Mouse (Mus musculus): Measurements from ENCODE around the gene Mypop. TPM values are rescaled to one million over a fixed set of nuclear protein-coding genes. Genes with fewer than 3 reads are reported as not detected.

Mypop gene
- polyA plus RNA-seq, 1 experiment: 35.6 TPM

GRCm38 (mm10) chr7:18991660-18992293 is 732 bp downstream of the Mypop start:
- H3K4me1 ChIP-seq (ENCODE audit: control insufficient read depth, insufficient read depth, low read length): peaks cover 22% of the 10 kb centered on the region
- H3K4me3 ChIP-seq (ENCODE audit: control insufficient read depth, low read depth, low read length): peak overlapping the region; percentile 90
- H3K27me3 ChIP-seq (ENCODE audit: control insufficient read depth, insufficient read depth, low read length): no peaks in the 10 kb centered on the region
- no peak; the same call in 1 of the 2 replicates for TF ChIP-seq POLR2A (IDR thresholded peaks at IDR 0.05; ENCODE audit: control insufficient read depth, low read depth, low read length)
- no peak for TF ChIP-seq CTCF (IDR thresholded peaks at IDR 0.05; ENCODE audit: control insufficient read depth, insufficient read depth, insufficient replicate concordance, low read depth, low read length)
- peak overlapping the region; percentile 78 for H3K27ac ChIP-seq (ENCODE audit: control insufficient read depth, insufficient read depth, low read depth, low read length)
- H3K36me3 ChIP-seq (ENCODE audit: control insufficient read depth, insufficient read depth, low read length): no peaks in the 10 kb centered on the region

GRCm38 (mm10) chr7:18992294-18992675 is 1.2 kb downstream of the Mypop start:
- Histone ChIP-seq H3K36me3 (ENCODE audit: control insufficient read depth, insufficient read depth, low read length) (no peaks in the 10 kb centered on the region), H3K27ac (ENCODE audit: control insufficient read depth, insufficient read depth, low read depth, low read length) (peak overlapping the region; percentile 78), H3K4me1 (ENCODE audit: control insufficient read depth, insufficient read depth, low read length) (peaks cover 22% of the 10 kb centered on the region), H3K27me3 (ENCODE audit: control insufficient read depth, insufficient read depth, low read length) (no peaks in the 10 kb centered on the region), H3K4me3 (ENCODE audit: control insufficient read depth, low read depth, low read length) (peak overlapping the region; percentile 90)
- TF ChIP-seq CTCF (IDR thresholded peaks at IDR 0.05; ENCODE audit: control insufficient read depth, insufficient read depth, insufficient replicate concordance, low read depth, low read length) (no peak), POLR2A (IDR thresholded peaks at IDR 0.05; ENCODE audit: control insufficient read depth, low read depth, low read length) (no peak)

- H3K27ac ChIP-seq (ENCODE audit: control insufficient read depth, insufficient read depth, low read depth, low read length): no peak overlapping the region
- TF ChIP-seq POLR2A (IDR thresholded peaks at IDR 0.05; ENCODE audit: control insufficient read depth, low read depth, low read length) (no peak), CTCF (IDR thresholded peaks at IDR 0.05; ENCODE audit: control insufficient read depth, insufficient read depth, insufficient replicate concordance, low read depth, low read length) (no peak)
- H3K36me3 ChIP-seq (ENCODE audit: control insufficient read depth, insufficient read depth, low read length): no peaks in the 10 kb centered on the region
These were observed 2.0 kb downstream of the Mypop start for GRCm38 (mm10) chr7:18993036-18993435.

GRCm38 (mm10) chr7:18998835-18999234 is 7.8 kb downstream of the Mypop start:
- Histone ChIP-seq H3K4me1 (ENCODE audit: control insufficient read depth, insufficient read depth, low read length) (peaks cover 24% of the 10 kb centered on the region), H3K27ac (ENCODE audit: control insufficient read depth, insufficient read depth, low read depth, low read length) (no peak overlapping the region), H3K36me3 (ENCODE audit: control insufficient read depth, insufficient read depth, low read length) (no peaks in the 10 kb centered on the region), H3K4me3 (ENCODE audit: control insufficient read depth, low read depth, low read length) (no peak overlapping the region), H3K27me3 (ENCODE audit: control insufficient read depth, insufficient read depth, low read length) (no peaks in the 10 kb centered on the region)
- TF ChIP-seq CTCF (IDR thresholded peaks at IDR 0.05; ENCODE audit: control insufficient read depth, insufficient read depth, insufficient replicate concordance, low read depth, low read length): no peak
- TF ChIP-seq POLR2A (IDR thresholded peaks at IDR 0.05; ENCODE audit: control insufficient read depth, low read depth, low read length): no peak

More at GRCm38 (mm10) chr7:18993036-18993435, 2.0 kb downstream of the Mypop start:
- H3K4me3 ChIP-seq (ENCODE audit: control insufficient read depth, low read depth, low read length): peak overlapping the region; percentile 90; the same call in 1 of the 2 replicates
- no peaks in the 10 kb centered on the region for H3K27me3 ChIP-seq (ENCODE audit: control insufficient read depth, insufficient read depth, low read length)
- H3K4me1 ChIP-seq (ENCODE audit: control insufficient read depth, insufficient read depth, low read length): peaks cover 22% of the 10 kb centered on the region

- peak overlapping the region; percentile 68 for H3K4me3 ChIP-seq (ENCODE audit: control insufficient read depth, low read depth, low read length)
- no peaks in the 10 kb centered on the region for H3K27me3 ChIP-seq (ENCODE audit: control insufficient read depth, insufficient read depth, low read length)
- no peaks in the 10 kb centered on the region for H3K36me3 ChIP-seq (ENCODE audit: control insufficient read depth, insufficient read depth, low read length)
- H3K27ac ChIP-seq (ENCODE audit: control insufficient read depth, insufficient read depth, low read depth, low read length): no peak overlapping the region
- peaks cover 34% of the 10 kb centered on the region for H3K4me1 ChIP-seq (ENCODE audit: control insufficient read depth, insufficient read depth, low read length)
- TF ChIP-seq CTCF (IDR thresholded peaks at IDR 0.05; ENCODE audit: control insufficient read depth, insufficient read depth, insufficient replicate concordance, low read depth, low read length): no peak
- no peak for TF ChIP-seq POLR2A (IDR thresholded peaks at IDR 0.05; ENCODE audit: control insufficient read depth, low read depth, low read length)
These were observed 9.4 kb downstream of the Mypop start for GRCm38 (mm10) chr7:19000421-19000820.

GRCm38 (mm10) chr7:19001066-19001806 is 10.2 kb downstream of the Mypop start:
- H3K4me1 ChIP-seq (ENCODE audit: control insufficient read depth, insufficient read depth, low read length): peaks cover 39% of the 10 kb centered on the region
- H3K27ac ChIP-seq (ENCODE audit: control insufficient read depth, insufficient read depth, low read depth, low read length): no peak overlapping the region
- no peak for TF ChIP-seq CTCF (IDR thresholded peaks at IDR 0.05; ENCODE audit: control insufficient read depth, insufficient read depth, insufficient replicate concordance, low read depth, low read length)
- no peak for TF ChIP-seq POLR2A (IDR thresholded peaks at IDR 0.05; ENCODE audit: control insufficient read depth, low read depth, low read length)
- no peaks in the 10 kb centered on the region for H3K36me3 ChIP-seq (ENCODE audit: control insufficient read depth, insufficient read depth, low read length)
- peak overlapping the region; percentile 39 for H3K4me3 ChIP-seq (ENCODE audit: control insufficient read depth, low read depth, low read length)
- no peaks in the 10 kb centered on the region for H3K27me3 ChIP-seq (ENCODE audit: control insufficient read depth, insufficient read depth, low read length)

- Histone ChIP-seq H3K36me3 (ENCODE audit: control insufficient read depth, insufficient read depth, low read length) (no peaks in the 10 kb centered on the region), H3K27ac (ENCODE audit: control insufficient read depth, insufficient read depth, low read depth, low read length) (no peak overlapping the region), H3K27me3 (ENCODE audit: control insufficient read depth, insufficient read depth, low read length) (no peaks in the 10 kb centered on the region), H3K4me1 (ENCODE audit: control insufficient read depth, insufficient read depth, low read length) (peaks cover 39% of the 10 kb centered on the region), H3K4me3 (ENCODE audit: control insufficient read depth, low read depth, low read length) (no peak overlapping the region)
- TF ChIP-seq CTCF (IDR thresholded peaks at IDR 0.05; ENCODE audit: control insufficient read depth, insufficient read depth, insufficient replicate concordance, low read depth, low read length) (no peak), POLR2A (IDR thresholded peaks at IDR 0.05; ENCODE audit: control insufficient read depth, low read depth, low read length) (no peak)
These were observed 10.7 kb downstream of the Mypop start for GRCm38 (mm10) chr7:19001807-19002085.
